Mouse (Mus musculus) heart, postnatal 0 days (tissue): ENCODE data around the gene Rasgef1b.

Experiments
- CTCF ChIP-seq: IDR thresholded peaks from 2 replicates; pipeline ENCODE4 v1.5.1; 2016; ENCODE audit warnings: antibody characterized with exemption, control low read depth, low read depth
- EP300 ChIP-seq: IDR thresholded peaks from 2 replicates; pipeline ENCODE4 v1.6.1; 2016; ENCODE audit warnings: antibody characterized with exemption, low read depth

DNA sequence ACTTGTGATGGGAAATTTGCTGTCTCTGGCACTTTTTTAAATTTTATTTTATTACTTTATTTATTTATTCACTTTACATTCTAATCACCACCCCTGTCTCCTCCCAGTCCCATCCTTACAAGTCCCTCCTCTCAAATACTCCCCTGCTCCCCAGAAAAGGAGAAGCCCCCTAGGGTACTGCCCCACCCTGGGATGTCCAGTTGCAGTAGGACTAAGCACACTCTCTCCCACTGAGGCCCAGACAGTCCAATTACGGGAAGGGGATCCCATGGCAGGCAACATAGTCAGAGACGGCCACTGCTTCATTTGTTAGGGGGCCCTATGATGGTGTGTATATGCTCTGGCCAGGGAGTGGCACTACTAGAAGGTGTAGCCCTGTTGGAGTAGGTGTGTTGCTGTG is 6.6 kb downstream of the Rasgef1b start:
- TF ChIP-seq EP300 = no peak
- no peak for TF ChIP-seq CTCF
